Mouse (Mus musculus): ENCODE results near the gene Esrrg.

DNA sequence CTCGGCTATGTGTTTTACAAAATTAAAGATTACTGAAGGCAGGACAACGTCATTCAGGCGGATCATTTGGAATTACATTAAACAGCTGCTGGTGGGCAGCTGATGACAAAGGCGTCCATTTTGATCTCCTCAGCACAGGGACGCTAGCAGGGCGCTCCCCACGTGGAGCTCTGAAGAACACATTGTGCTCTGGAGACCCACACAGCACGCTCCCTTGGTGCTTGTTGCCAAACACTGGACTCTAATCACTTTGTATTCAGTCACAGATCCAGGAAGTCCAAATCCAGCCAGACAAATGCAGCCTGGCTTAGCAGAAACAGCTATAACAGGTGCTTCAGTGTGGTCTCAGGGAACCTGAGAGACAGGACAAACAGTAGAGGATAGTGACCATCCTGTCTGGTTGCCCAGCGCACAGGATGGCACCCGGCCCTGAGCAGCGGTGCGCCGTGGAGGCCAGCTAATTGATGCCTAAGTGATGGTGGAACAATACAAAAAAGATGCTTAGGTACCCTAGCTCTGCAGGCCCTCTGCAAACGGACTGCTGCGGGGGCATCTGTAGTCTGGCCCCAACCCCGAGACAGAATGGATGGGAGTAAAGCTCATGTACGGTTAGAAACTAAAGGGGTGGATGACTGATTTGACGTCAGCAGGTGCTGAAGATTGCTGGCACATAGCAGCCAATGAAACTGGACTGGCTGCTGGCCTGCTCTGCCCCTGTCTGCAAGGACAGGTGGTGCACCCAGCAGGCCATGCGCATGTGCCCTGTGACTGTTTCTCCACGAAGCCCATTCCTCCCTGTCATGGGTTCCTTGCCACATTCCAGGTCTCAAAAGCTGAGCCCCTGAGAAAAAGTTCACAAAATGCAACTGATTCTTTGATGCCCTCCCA lies 367.1 kb downstream of the Esrrg start:
- no peak for TF ChIP-seq GATA1 (IDR thresholded peaks at IDR 0.05; ENCODE audit: borderline replicate concordance, low read length)
- no peak for TF ChIP-seq FLI1 (IDR thresholded peaks at IDR 0.05; ENCODE audit: low read length)

Measured in megakaryocyte, embryonic 14.5 days (primary cell).